Mouse (Mus musculus): ENCODE data around the gene Gcnt1.

Gene Gcnt1

GRCm38 (mm10) chr19:17372701-17373100 is at the start of gene Gcnt1:
Gene Gcnt1, minus strand, starts transcription at chr19:17372844.
- in situ Hi-C loops (cut with MboI; ENCODE audit: unreplicated experiment in 2 of 2): loop anchor here (10.0 to 25.0 kb wide), 3 partner anchors 1172 to 1462 kb away; no protein-coding TSS in a partner anchor

GRCm38 (mm10) chr19:17417855-17418254 is 45.2 kb upstream of the Gcnt1 start:
- in situ Hi-C loops (cut with MboI; ENCODE audit: unreplicated experiment in 2 of 2): no loop called here

- in situ Hi-C loops (cut with MboI; ENCODE audit: unreplicated experiment in 2 of 2): no loop called here
Measured at GRCm38 (mm10) chr19:17412915-17413459, 40.3 kb upstream of the Gcnt1 start.

DNA sequence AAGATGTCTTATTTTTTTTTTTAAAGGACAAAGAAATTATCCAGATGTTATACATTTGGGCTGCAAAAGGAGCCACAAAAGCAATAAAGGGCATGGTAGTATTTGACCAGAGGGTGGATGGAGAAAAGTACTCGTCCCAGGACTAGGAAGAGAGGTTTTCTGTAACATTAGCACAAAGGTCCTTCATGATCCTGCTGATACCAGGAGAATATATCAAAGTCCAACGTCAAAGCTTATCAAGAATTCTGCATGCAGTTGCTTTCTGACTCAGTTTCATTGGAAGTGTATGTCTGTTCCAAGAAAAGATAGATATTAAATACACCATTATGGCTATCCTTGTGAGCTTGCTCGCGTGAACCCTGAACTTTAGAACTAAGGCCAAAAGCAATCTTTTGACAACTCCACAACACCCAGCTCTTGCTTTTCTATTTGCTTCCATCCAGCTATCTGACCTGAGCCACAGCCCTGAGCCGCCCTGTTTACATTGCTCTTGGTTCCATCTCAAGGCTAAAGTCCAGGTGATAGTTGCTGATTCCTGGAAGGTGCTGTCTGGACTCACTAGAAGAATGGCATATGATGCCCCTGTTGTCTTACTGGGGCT is 37.9 kb upstream of the Gcnt1 start:
- in situ Hi-C loops (cut with MboI; ENCODE audit: unreplicated experiment in 2 of 2): no loop called here

- in situ Hi-C loops (cut with MboI; ENCODE audit: unreplicated experiment in 2 of 2): no loop called here
Measured at GRCm38 (mm10) chr19:17409351-17409750, 36.7 kb upstream of the Gcnt1 start.

- in situ Hi-C loops (cut with MboI; ENCODE audit: unreplicated experiment in 2 of 2): no loop called here
Measured at GRCm38 (mm10) chr19:17408591-17408990, 35.9 kb upstream of the Gcnt1 start.

DNA sequence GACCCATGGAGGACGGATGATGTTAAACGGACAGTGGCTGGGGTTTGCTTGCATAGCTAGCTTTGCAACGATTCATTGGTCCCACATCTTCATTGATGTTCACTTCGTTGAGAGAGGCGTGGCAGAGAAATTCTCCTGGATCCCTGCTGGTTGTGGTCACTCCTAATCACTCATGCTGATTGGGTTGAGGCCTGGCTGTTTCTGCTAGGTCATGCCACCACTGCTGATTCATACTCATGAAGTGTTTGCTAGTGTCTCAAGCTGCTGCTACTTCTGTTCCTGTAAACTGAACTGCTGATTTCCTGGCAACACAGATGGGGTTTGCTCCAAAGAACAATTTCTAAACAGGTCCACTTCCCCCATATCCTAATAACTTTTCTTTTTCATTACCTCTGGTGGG is 34.2 kb upstream of the Gcnt1 start:
- in situ Hi-C loops (cut with MboI; ENCODE audit: unreplicated experiment in 2 of 2): no loop called here

DNA sequence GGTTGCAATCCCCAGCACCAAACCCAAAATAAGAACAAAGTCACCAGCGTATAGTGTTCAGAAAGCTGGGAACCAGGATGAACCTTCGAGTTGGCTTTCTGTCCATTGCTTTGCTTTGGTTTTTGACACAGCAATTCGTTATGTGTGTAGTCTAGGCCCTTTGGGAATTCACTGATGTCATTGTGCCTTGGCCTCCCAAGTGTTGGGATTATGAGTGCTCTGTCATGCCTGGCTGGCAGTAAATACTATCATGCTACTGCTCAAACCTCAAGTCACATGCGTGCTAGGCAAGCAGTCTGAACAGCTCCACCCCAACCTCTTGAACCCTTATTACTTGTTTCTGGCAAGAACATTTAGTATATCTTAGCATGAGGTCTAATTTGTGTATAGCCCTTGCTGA is 30.5 kb upstream of the Gcnt1 start:
- in situ Hi-C loops (cut with MboI; ENCODE audit: unreplicated experiment in 2 of 2): no loop called here

DNA sequence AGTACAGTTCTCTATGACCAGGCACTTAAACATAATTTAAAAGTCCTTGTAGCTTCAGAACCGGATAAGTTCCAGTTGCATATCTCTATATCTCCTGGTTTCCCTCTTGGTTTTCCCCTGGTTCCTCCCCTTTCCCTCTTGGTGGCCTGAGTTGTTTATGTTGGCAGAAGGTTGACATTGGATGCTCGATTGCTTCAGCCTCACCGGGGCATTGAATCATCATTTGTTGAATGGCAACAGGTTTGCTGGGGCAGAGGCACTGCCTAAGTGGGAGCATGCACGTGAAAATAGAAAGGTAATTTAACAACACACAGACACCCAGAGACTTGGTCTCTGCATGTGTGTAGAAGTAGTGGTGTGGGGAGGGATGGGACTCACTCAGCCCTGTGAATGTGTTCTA is 27.9 kb upstream of the Gcnt1 start:
- in situ Hi-C loops (cut with MboI; ENCODE audit: unreplicated experiment in 2 of 2): no loop called here

DNA sequence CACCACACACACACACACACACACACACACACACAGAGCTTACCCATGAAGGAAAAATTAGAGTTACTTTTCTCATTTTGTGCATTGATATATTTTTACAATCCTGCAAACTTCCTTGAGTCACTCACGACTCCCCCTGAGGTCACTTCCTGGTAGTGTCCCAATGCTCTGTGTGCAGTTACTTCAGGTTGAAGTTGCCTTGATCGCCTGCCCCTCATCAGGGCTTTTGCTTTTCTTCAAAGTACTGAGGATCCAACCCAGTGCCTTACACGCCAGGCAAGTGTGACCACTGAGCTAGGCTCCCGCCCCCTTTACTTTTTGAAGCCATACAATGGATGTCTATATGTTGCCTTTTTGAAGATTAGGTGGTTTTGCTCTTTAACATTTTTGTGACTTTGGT is 27.3 kb upstream of the Gcnt1 start:
- in situ Hi-C loops (cut with MboI; ENCODE audit: unreplicated experiment in 2 of 2): loop anchor here (5.0 to 25.0 kb wide), 6 partner anchors 613 to 1312 kb away; partner anchors contain the start of genes D030056L22Rik (in 2 of the 2), Vps13a (in 2 of the 2) and Gnaq (in 1 of the 2)

DNA sequence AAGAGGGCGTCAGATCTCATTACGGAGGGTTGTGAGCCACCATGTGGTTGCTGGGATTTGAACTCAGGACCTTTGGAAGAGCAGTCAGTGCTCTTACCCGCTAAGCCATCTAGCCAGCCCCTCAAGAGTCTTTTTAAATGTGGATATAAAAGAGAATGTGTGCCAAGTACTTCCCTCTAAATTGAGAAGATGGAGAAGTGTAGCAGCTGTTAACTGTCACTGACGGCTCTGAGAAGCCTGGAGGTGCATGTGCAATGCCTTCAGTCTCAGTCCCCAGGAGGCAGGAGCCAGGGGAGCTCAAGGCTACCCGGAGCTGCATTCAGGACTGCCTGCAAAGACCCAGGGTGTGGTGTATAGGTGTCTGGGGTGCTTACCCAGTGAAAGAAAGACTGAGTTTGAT is 25.3 kb upstream of the Gcnt1 start:
- in situ Hi-C loops (cut with MboI; ENCODE audit: unreplicated experiment in 2 of 2): loop anchor here (5.0 to 25.0 kb wide), 6 partner anchors 611 to 1314 kb away; partner anchors contain the start of genes D030056L22Rik (in 2 of the 2), Vps13a (in 2 of the 2) and Gnaq (in 1 of the 2)

DNA sequence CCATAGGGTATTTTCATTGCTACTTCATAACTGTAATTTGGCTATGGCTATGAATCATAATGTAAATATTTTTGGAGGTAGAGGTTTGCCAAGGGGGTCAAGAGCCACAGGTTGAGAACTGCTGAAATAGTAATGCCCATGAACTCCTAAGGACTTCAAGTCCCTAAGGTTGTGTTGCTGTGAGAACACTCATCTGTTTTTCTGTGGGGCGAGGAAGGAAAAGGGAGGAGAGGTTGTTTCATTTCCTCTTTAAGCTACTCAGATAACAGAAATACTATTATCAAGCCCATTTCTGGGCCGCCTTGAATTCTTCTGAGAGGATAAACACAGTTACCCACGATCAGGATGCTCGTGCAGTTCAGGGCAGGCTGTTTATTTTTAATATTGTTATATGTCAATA is 24.2 kb upstream of the Gcnt1 start:
- in situ Hi-C loops (cut with MboI; ENCODE audit: unreplicated experiment in 2 of 2): loop anchor here (5.0 to 25.0 kb wide), 6 partner anchors 610 to 1315 kb away; partner anchors contain the start of genes D030056L22Rik (in 2 of the 2), Vps13a (in 2 of the 2) and Gnaq (in 1 of the 2)

DNA sequence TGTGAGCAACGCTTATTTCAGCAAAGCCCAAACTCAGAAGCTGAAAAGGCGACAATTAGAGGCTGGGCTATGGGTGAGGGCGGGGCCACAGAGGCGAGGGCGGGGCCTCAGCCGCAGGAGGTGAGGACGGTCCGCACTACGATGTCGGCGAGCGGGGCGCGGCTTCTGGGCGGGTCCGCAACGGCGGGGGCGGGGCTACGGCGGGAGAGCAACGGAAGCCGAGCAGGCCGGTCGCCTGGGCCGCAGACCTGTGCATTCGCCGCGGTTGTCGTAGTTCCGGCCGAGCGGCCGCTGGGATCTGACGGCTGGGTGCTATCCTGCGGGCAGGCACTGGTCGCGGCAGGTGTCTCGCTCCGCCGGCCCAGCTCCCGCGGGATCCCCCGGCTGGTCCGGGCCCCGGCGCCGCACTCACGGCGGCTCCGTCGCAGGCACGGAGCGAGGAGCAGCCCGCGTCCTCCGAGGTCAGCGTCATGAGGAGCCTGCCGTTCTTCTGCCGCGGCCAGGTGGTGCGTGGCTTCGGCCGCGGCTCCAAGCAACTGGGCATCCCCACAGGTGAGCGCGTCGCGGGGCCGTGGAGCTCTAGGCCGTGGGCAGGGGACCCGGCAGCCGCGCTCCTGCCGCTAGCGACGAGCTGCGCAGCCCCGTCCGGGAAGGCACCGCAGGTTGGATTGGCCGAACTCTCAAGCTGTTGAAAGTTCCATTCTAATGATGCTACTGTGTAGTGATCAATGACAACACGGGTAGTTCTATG is 21.4 kb upstream of the Gcnt1 start, which contains the start of gene Rfk:
Gene Rfk (plus strand): TSS at position 203 of the 751 bp plus-strand sequence.
- in situ Hi-C loops (cut with MboI; ENCODE audit: unreplicated experiment in 2 of 2): loop anchor here (10.0 to 25.0 kb wide), 5 partner anchors 607 to 1318 kb away; partner anchors contain the start of genes Vps13a (in 2 of the 2), D030056L22Rik (in 1 of the 2) and Gnaq (in 1 of the 2)

- in situ Hi-C loops (cut with MboI; ENCODE audit: unreplicated experiment in 2 of 2): loop anchor here (10.0 to 25.0 kb wide), 5 partner anchors 606 to 1319 kb away; partner anchors contain the start of genes Vps13a (in 2 of the 2), D030056L22Rik (in 1 of the 2) and Gnaq (in 1 of the 2)
Measured at GRCm38 (mm10) chr19:17392866-17393265, 20.2 kb upstream of the Gcnt1 start.

- in situ Hi-C loops (cut with MboI; ENCODE audit: unreplicated experiment in 2 of 2): loop anchor here in 1 of 2 experiments (25.0 kb wide), 2 partner anchors 601 to 1324 kb away; partner anchors contain the start of genes D030056L22Rik and Vps13a
Measured at GRCm38 (mm10) chr19:17388404-17388803, 15.8 kb upstream of the Gcnt1 start.

GRCm38 (mm10) chr19:17386424-17386823 is 13.8 kb upstream of the Gcnt1 start:
- in situ Hi-C loops (cut with MboI; ENCODE audit: unreplicated experiment in 2 of 2): loop anchor here in 1 of 2 experiments (25.0 kb wide), 2 partner anchors 599 to 1326 kb away; partner anchors contain the start of genes D030056L22Rik and Vps13a

GRCm38 (mm10) chr19:17385426-17385825 is 12.8 kb upstream of the Gcnt1 start:
- in situ Hi-C loops (cut with MboI; ENCODE audit: unreplicated experiment in 2 of 2): loop anchor here in 1 of 2 experiments (25.0 kb wide), 2 partner anchors 598 to 1327 kb away; partner anchors contain the start of genes D030056L22Rik and Vps13a

- in situ Hi-C loops (cut with MboI; ENCODE audit: unreplicated experiment in 2 of 2): loop anchor here in 1 of 2 experiments (25.0 kb wide), 2 partner anchors 598 to 1327 kb away; partner anchors contain the start of genes D030056L22Rik and Vps13a
Measured at GRCm38 (mm10) chr19:17385022-17385421, 12.4 kb upstream of the Gcnt1 start.

DNA sequence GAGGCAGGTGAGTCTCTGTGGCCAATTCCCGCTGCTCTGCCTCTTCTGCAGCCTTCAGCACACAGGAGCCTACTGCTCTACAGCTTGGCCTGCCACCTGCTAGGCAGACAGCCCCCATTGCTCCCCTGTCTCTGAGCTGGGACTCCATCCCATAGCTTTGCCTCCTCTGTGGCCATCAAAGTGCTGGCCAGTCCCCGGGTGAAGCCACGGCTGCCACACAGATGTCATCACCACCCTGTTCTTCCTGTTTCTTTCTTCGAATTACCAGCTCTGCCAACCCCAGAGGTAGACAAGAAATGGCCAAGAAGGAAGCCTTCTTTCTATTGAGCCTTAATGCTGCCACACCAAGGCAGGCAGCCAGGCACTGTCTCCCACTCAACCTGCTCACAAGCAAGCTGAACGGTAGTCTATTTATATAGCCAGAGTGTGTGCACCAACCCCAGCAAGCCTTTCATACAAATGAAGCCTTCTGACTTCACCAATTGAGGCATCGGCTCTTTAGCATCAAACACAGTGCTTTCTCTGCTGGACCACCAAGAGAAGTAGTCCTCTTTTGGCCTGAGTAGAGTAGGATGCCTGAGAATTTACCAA is 10.3 kb upstream of the Gcnt1 start:
- in situ Hi-C loops (cut with MboI; ENCODE audit: unreplicated experiment in 2 of 2): loop anchor here in 1 of 2 experiments (25.0 kb wide), 2 partner anchors 596 to 1329 kb away; partner anchors contain the start of genes D030056L22Rik and Vps13a

- in situ Hi-C loops (cut with MboI; ENCODE audit: unreplicated experiment in 2 of 2): loop anchor here in 1 of 2 experiments (25.0 kb wide), 2 partner anchors 593 to 1332 kb away; partner anchors contain the start of genes D030056L22Rik and Vps13a
Measured at GRCm38 (mm10) chr19:17380549-17380948, 7.9 kb upstream of the Gcnt1 start.
